Mouse (Mus musculus): ENCODE data around the gene Spsb1. TPM values are rescaled to one million over a fixed set of nuclear protein-coding genes. Genes with fewer than 3 reads are reported as not detected.
A peak's percentile ranks its signal among the peaks of the same experiment; 100 is the strongest.

Spsb1 gene
- polyA plus RNA-seq, 2 experiments = 0.23 to 0.46 TPM

- 20% methylated on average over 15 of the region's 15 CpGs for WGBS (ENCODE audit: insufficient replicate concordance)
- H3K4me3 ChIP-seq (ENCODE audit: insufficient read depth in 1 of 2, low read depth in 2 of 2, low read length in 2 of 2) = no peak overlapping the region
- H3K27me3 ChIP-seq (ENCODE audit: control insufficient read depth, insufficient read depth, low read length) = peaks cover 56% of the 10 kb centered on the region
- no peaks in the 10 kb centered on the region for H3K9me3 ChIP-seq (ENCODE audit: control insufficient read depth, low read length)
- no peaks in the 10 kb centered on the region for H3K36me3 ChIP-seq (replicated peaks; ENCODE audit: control insufficient read depth, insufficient read depth, low read depth)
- no peak for ATAC-seq (ENCODE audit: insufficient read depth)
- DNase-seq (ENCODE audit: low read depth in 3 of 3, low spot score in 3 of 3) = no peak
- H3K4me1 ChIP-seq (replicated peaks; ENCODE audit: control insufficient read depth in 2 of 2, insufficient read depth in 2 of 2, low read length in 1 of 2) = peaks cover 2 to 4% of the 10 kb centered on the region in 2 experiments; a peak in 2 of 4 replicates
- no peak overlapping the region for H3K9ac ChIP-seq (replicated peaks)
- TF ChIP-seq CTCF (IDR thresholded peaks at IDR 0.05; ENCODE audit: low read depth) (no peak), EP300 (IDR thresholded peaks at IDR 0.05; ENCODE audit: low read depth) (no peak)
- H3K4me2 ChIP-seq (ENCODE audit: low read depth) = peak overlapping the region; percentile 44
- no peak overlapping the region for H3K27ac ChIP-seq
Observed at GRCm38 (mm10) chr4:149955631-149956030, 788 bp upstream of the Spsb1 start.

GRCm38 (mm10) chr4:149953621-149954481, 992 bp downstream of the Spsb1 start:
- no peak for ATAC-seq (ENCODE audit: insufficient read depth)
- peak overlapping the region; percentile 58 for H3K4me2 ChIP-seq (ENCODE audit: low read depth)
- no peak overlapping the region for H3K27ac ChIP-seq
- H3K27me3 ChIP-seq (ENCODE audit: control insufficient read depth, insufficient read depth, low read length) = peaks cover 56% of the 10 kb centered on the region
- peaks cover 2 to 4% of the 10 kb centered on the region in 2 experiments; a peak in 2 of 4 replicates for H3K4me1 ChIP-seq (replicated peaks; ENCODE audit: control insufficient read depth in 2 of 2, insufficient read depth in 2 of 2, low read length in 1 of 2)
- peak overlapping the region; percentile 33 to 43 for H3K4me3 ChIP-seq (ENCODE audit: insufficient read depth in 1 of 2, low read depth in 2 of 2, low read length in 2 of 2)
- H3K36me3 ChIP-seq (replicated peaks; ENCODE audit: control insufficient read depth, insufficient read depth, low read depth) = no peaks in the 10 kb centered on the region
- WGBS (ENCODE audit: insufficient replicate concordance) = 6% methylated on average over 32 of the region's 32 CpGs
- no peak overlapping the region for H3K9ac ChIP-seq (replicated peaks)
- DNase-seq (ENCODE audit: low read depth in 3 of 3, low spot score in 3 of 3) = no peak
- no peak for TF ChIP-seq EP300 (IDR thresholded peaks at IDR 0.05; ENCODE audit: low read depth)
- TF ChIP-seq CTCF (IDR thresholded peaks at IDR 0.05; ENCODE audit: low read depth) = no peak
- no peaks in the 10 kb centered on the region for H3K9me3 ChIP-seq (ENCODE audit: control insufficient read depth, low read length)

- Histone ChIP-seq H3K36me3 (replicated peaks; ENCODE audit: control insufficient read depth, insufficient read depth, low read depth) (no peaks in the 10 kb centered on the region), H3K9ac (replicated peaks) (no peak overlapping the region), H3K9me3 (ENCODE audit: control insufficient read depth, low read length) (no peaks in the 10 kb centered on the region), H3K27me3 (ENCODE audit: control insufficient read depth, insufficient read depth, low read length) (peaks cover 54% of the 10 kb centered on the region), H3K4me3 (ENCODE audit: insufficient read depth in 1 of 2, low read depth in 2 of 2, low read length in 2 of 2) (no peak overlapping the region), H3K27ac (no peak overlapping the region), H3K4me1 (replicated peaks; ENCODE audit: control insufficient read depth in 2 of 2, insufficient read depth in 2 of 2, low read length in 1 of 2) (peaks cover 2 to 4% of the 10 kb centered on the region in 2 experiments; a peak in 2 of 4 replicates), H3K4me2 (ENCODE audit: low read depth) (no peak overlapping the region)
- 70% methylated on average over 9 of the region's 9 CpGs for WGBS (ENCODE audit: insufficient replicate concordance)
- no peak for ATAC-seq (ENCODE audit: insufficient read depth)
- DNase-seq (ENCODE audit: low read depth in 3 of 3, low spot score in 3 of 3) = no peak
- no peak for TF ChIP-seq CTCF (IDR thresholded peaks at IDR 0.05; ENCODE audit: low read depth)
- TF ChIP-seq EP300 (IDR thresholded peaks at IDR 0.05; ENCODE audit: low read depth) = no peak
Observed at GRCm38 (mm10) chr4:149952201-149952600, 2.6 kb downstream of the Spsb1 start.

GRCm38 (mm10) chr4:149951201-149951600, 3.6 kb downstream of the Spsb1 start:
- Histone ChIP-seq H3K9me3 (ENCODE audit: control insufficient read depth, low read length) (no peaks in the 10 kb centered on the region), H3K36me3 (replicated peaks; ENCODE audit: control insufficient read depth, insufficient read depth, low read depth) (no peaks in the 10 kb centered on the region), H3K4me2 (ENCODE audit: low read depth) (no peak overlapping the region), H3K4me1 (replicated peaks; ENCODE audit: control insufficient read depth in 2 of 2, insufficient read depth in 2 of 2, low read length in 1 of 2) (peaks cover 2 to 4% of the 10 kb centered on the region in 2 experiments; a peak in 2 of 4 replicates), H3K27me3 (ENCODE audit: control insufficient read depth, insufficient read depth, low read length) (peaks cover 44% of the 10 kb centered on the region), H3K4me3 (ENCODE audit: insufficient read depth in 1 of 2, low read depth in 2 of 2, low read length in 2 of 2) (no peak overlapping the region), H3K9ac (replicated peaks) (no peak overlapping the region), H3K27ac (no peak overlapping the region)
- no peak for ATAC-seq (ENCODE audit: insufficient read depth)
- WGBS (ENCODE audit: insufficient replicate concordance) = 71% methylated on average over 13 of the region's 13 CpGs
- no peak for TF ChIP-seq CTCF (IDR thresholded peaks at IDR 0.05; ENCODE audit: low read depth)
- no peak for TF ChIP-seq EP300 (IDR thresholded peaks at IDR 0.05; ENCODE audit: low read depth)
- no peak for DNase-seq (ENCODE audit: low read depth in 3 of 3, low spot score in 3 of 3)

- H3K9ac ChIP-seq (replicated peaks) = no peak overlapping the region
- no peak overlapping the region for H3K4me3 ChIP-seq (ENCODE audit: insufficient read depth in 1 of 2, low read depth in 2 of 2, low read length in 2 of 2)
- no peaks in the 10 kb centered on the region for H3K9me3 ChIP-seq (ENCODE audit: control insufficient read depth, low read length)
- no peak overlapping the region for H3K4me2 ChIP-seq (ENCODE audit: low read depth)
- DNase-seq (ENCODE audit: low read depth in 3 of 3, low spot score in 3 of 3) = no peak
- peaks cover 0 to 2% of the 10 kb centered on the region in 2 experiments; a peak in 1 of 4 replicates for H3K4me1 ChIP-seq (replicated peaks; ENCODE audit: control insufficient read depth in 2 of 2, insufficient read depth in 2 of 2, low read length in 1 of 2)
- H3K27me3 ChIP-seq (ENCODE audit: control insufficient read depth, insufficient read depth, low read length) = peaks cover 32% of the 10 kb centered on the region
- 71% methylated on average over 13 of the region's 13 CpGs for WGBS (ENCODE audit: insufficient replicate concordance)
- ATAC-seq (ENCODE audit: insufficient read depth) = no peak
- H3K36me3 ChIP-seq (replicated peaks; ENCODE audit: control insufficient read depth, insufficient read depth, low read depth) = no peaks in the 10 kb centered on the region
- no peak for TF ChIP-seq EP300 (IDR thresholded peaks at IDR 0.05; ENCODE audit: low read depth)
- no peak for TF ChIP-seq CTCF (IDR thresholded peaks at IDR 0.05; ENCODE audit: low read depth)
- no peak overlapping the region for H3K27ac ChIP-seq
Observed at GRCm38 (mm10) chr4:149949691-149950090, 5.2 kb downstream of the Spsb1 start.

Measured in liver, embryonic 14.5 days (tissue).